Mouse (Mus musculus): Measurements from ENCODE around the gene Gfer. TPM values are rescaled to one million over a fixed set of nuclear protein-coding genes. Genes with fewer than 3 reads are reported as not detected.

Gfer gene
- 49.7 and 50.9 TPM in 2 replicates for polyA plus RNA-seq (2016; fragmentation: Nextera tagmentation; extraction: Ambion mirVana)

- Histone ChIP-seq H3K4me3 (peak within 1 kb of the TSS; percentile 86), H3K27me3 (ENCODE audit: insufficient read depth, poor library complexity, severe bottlenecking) (peaks cover 15% of the 10 kb centered on the region), H3K36me3 (peaks cover 42% of the 10 kb centered on the region), H3K9me3 (no peaks in the 10 kb centered on the region), H3K4me1 (replicated peaks) (peaks cover 41% of the 10 kb centered on the region), H3K27ac (peak within 1 kb of the TSS; percentile 94)
- under 1% methylated on average over 76 of the region's 76 CpGs for WGBS
- peak; percentile 89 for DNase-seq (ENCODE audit: low spot score)
Measured at GRCm38 (mm10) chr17:24696011-24696697, at the start of gene Gfer, which contains the start of gene Noxo1. TSS of gene Gfer (minus strand) at chr17:24696156. TSS of gene Noxo1 (plus strand) at chr17:24696234.

- H3K4me1 ChIP-seq (replicated peaks) = peaks cover 5% of the 10 kb centered on the region
- WGBS = 71% methylated on average over 3 of the region's 3 CpGs
- H3K27ac ChIP-seq = no peak overlapping the region
- H3K36me3 ChIP-seq = peaks cover 23% of the 10 kb centered on the region
- H3K4me3 ChIP-seq = no peak overlapping the region
- H3K27me3 ChIP-seq (ENCODE audit: insufficient read depth, poor library complexity, severe bottlenecking) = peaks cover 24% of the 10 kb centered on the region; the same call in 1 of the 2 replicates
- no peak for DNase-seq (ENCODE audit: low spot score)
- no peaks in the 10 kb centered on the region for H3K9me3 ChIP-seq
Measured at GRCm38 (mm10) chr17:24744381-24744780, 48.4 kb upstream of the Gfer start.

GRCm38 (mm10) chr17:24743896-24744295 is 47.9 kb upstream of the Gfer start:
- H3K27ac ChIP-seq = no peak overlapping the region
- no peak for DNase-seq (ENCODE audit: low spot score)
- 75% methylated on average over 5 of the region's 5 CpGs for WGBS

GRCm38 (mm10) chr17:24742307-24742706 is 46.4 kb upstream of the Gfer start:
- H3K4me3 ChIP-seq = no peak overlapping the region
- H3K9me3 ChIP-seq = no peaks in the 10 kb centered on the region
- peaks cover 11% of the 10 kb centered on the region for H3K4me1 ChIP-seq (replicated peaks)
- H3K36me3 ChIP-seq = peaks cover 23% of the 10 kb centered on the region
- 85% methylated on average over 8 of the region's 8 CpGs for WGBS
- DNase-seq (ENCODE audit: low spot score) = no peak
- no peak overlapping the region for H3K27ac ChIP-seq
- H3K27me3 ChIP-seq (ENCODE audit: insufficient read depth, poor library complexity, severe bottlenecking) = peaks cover 12% of the 10 kb centered on the region; the same call in 1 of the 2 replicates

More at GRCm38 (mm10) chr17:24743896-24744295, 47.9 kb upstream of the Gfer start:
- Histone ChIP-seq H3K36me3 (peaks cover 23% of the 10 kb centered on the region), H3K4me3 (no peak overlapping the region), H3K9me3 (no peaks in the 10 kb centered on the region), H3K4me1 (replicated peaks) (peaks cover 5% of the 10 kb centered on the region), H3K27me3 (ENCODE audit: insufficient read depth, poor library complexity, severe bottlenecking) (peaks cover 19% of the 10 kb centered on the region; the same call in 1 of the 2 replicates)

- H3K27ac ChIP-seq = no peak overlapping the region
- no peak for DNase-seq (ENCODE audit: low spot score)
- H3K4me3 ChIP-seq = no peak overlapping the region
- H3K36me3 ChIP-seq = peaks cover 23% of the 10 kb centered on the region
- H3K27me3 ChIP-seq (ENCODE audit: insufficient read depth, poor library complexity, severe bottlenecking) = no peaks in the 10 kb centered on the region
- no peaks in the 10 kb centered on the region for H3K9me3 ChIP-seq
- H3K4me1 ChIP-seq (replicated peaks) = peaks cover 24% of the 10 kb centered on the region
- 83% methylated on average over 8 of the region's 8 CpGs for WGBS
Measured at GRCm38 (mm10) chr17:24739926-24740325, 44.0 kb upstream of the Gfer start.

- Histone ChIP-seq H3K27me3 (ENCODE audit: insufficient read depth, poor library complexity, severe bottlenecking) (0 out of 2 replicates have a peak, but pooled peaks cover 9% of the 10 kb centered on the region), H3K36me3 (peaks cover 23% of the 10 kb centered on the region), H3K9me3 (no peaks in the 10 kb centered on the region), H3K27ac (no peak overlapping the region), H3K4me1 (replicated peaks) (peaks cover 24% of the 10 kb centered on the region), H3K4me3 (no peak overlapping the region)
- no peak for DNase-seq (ENCODE audit: low spot score)
- WGBS = 84% methylated on average over 4 of the region's 4 CpGs
Measured at GRCm38 (mm10) chr17:24738238-24738637, 42.3 kb upstream of the Gfer start.

GRCm38 (mm10) chr17:24737135-24737810 is 41.3 kb upstream of the Gfer start:
- no peak overlapping the region for H3K27ac ChIP-seq
- 0 out of 2 replicates have a peak, but pooled peaks cover 10% of the 10 kb centered on the region for H3K27me3 ChIP-seq (ENCODE audit: insufficient read depth, poor library complexity, severe bottlenecking)
- DNase-seq (ENCODE audit: low spot score) = no peak
- H3K4me1 ChIP-seq (replicated peaks) = peaks cover 24% of the 10 kb centered on the region
- H3K9me3 ChIP-seq = no peaks in the 10 kb centered on the region
- H3K4me3 ChIP-seq = peak overlapping the region; percentile 81
- peaks cover 17% of the 10 kb centered on the region for H3K36me3 ChIP-seq
- 29% methylated on average over 8 of the region's 8 CpGs for WGBS

- Histone ChIP-seq H3K27ac (peak within 1 kb of the TSS; percentile 80), H3K4me3 (peak within 1 kb of the TSS; percentile 81), H3K27me3 (ENCODE audit: insufficient read depth, poor library complexity, severe bottlenecking) (0 out of 2 replicates have a peak, but pooled peaks cover 10% of the 10 kb centered on the region), H3K9me3 (no peaks in the 10 kb centered on the region), H3K4me1 (replicated peaks) (peaks cover 24% of the 10 kb centered on the region), H3K36me3 (peaks cover 9% of the 10 kb centered on the region; the same call in 1 of the 2 replicates)
- 2% methylated on average over 29 of the region's 29 CpGs for WGBS
- peak; percentile 95 for DNase-seq (ENCODE audit: low spot score)
Measured at GRCm38 (mm10) chr17:24736330-24737051, 40.5 kb upstream of the Gfer start, which contains the start of gene Msrb1. TSS of gene Msrb1 (plus strand) at chr17:24736642.

GRCm38 (mm10) chr17:24735446-24735845 is 39.5 kb upstream of the Gfer start:
- 0 out of 2 replicates have a peak, but pooled peaks cover 10% of the 10 kb centered on the region for H3K27me3 ChIP-seq (ENCODE audit: insufficient read depth, poor library complexity, severe bottlenecking)
- 87% methylated on average over 7 of the region's 7 CpGs for WGBS
- H3K36me3 ChIP-seq = peaks cover 9% of the 10 kb centered on the region; the same call in 1 of the 2 replicates
- H3K4me1 ChIP-seq (replicated peaks) = peaks cover 24% of the 10 kb centered on the region
- H3K9me3 ChIP-seq = no peaks in the 10 kb centered on the region
- no peak for DNase-seq (ENCODE audit: low spot score)
- H3K27ac ChIP-seq = no peak overlapping the region
- H3K4me3 ChIP-seq = no peak overlapping the region

GRCm38 (mm10) chr17:24734513-24734912 is 38.6 kb upstream of the Gfer start:
- 0 out of 2 replicates have a peak, but pooled peaks cover 10% of the 10 kb centered on the region for H3K27me3 ChIP-seq (ENCODE audit: insufficient read depth, poor library complexity, severe bottlenecking)
- no peak overlapping the region for H3K27ac ChIP-seq
- DNase-seq (ENCODE audit: low spot score) = no peak
- H3K9me3 ChIP-seq = no peaks in the 10 kb centered on the region
- H3K4me1 ChIP-seq (replicated peaks) = peaks cover 24% of the 10 kb centered on the region
- WGBS = 81% methylated on average over 1 of the region's 1 CpGs
- H3K36me3 ChIP-seq = 0 out of 2 replicates have a peak, but pooled peaks cover under 1% of the 10 kb centered on the region
- H3K4me3 ChIP-seq = no peak overlapping the region

GRCm38 (mm10) chr17:24733434-24734050 is 37.6 kb upstream of the Gfer start:
- Histone ChIP-seq H3K4me1 (replicated peaks) (peaks cover 24% of the 10 kb centered on the region), H3K9me3 (no peaks in the 10 kb centered on the region), H3K4me3 (no peak overlapping the region), H3K36me3 (no peaks in the 10 kb centered on the region), H3K27ac (no peak overlapping the region), H3K27me3 (ENCODE audit: insufficient read depth, poor library complexity, severe bottlenecking) (0 out of 2 replicates have a peak, but pooled peaks cover 10% of the 10 kb centered on the region)
- 90% methylated on average over 21 of the region's 21 CpGs for WGBS
- DNase-seq (ENCODE audit: low spot score) = no peak
